Mouse (Mus musculus) central nervous system, embryonic 11.5 days (tissue): Measurements from ENCODE around the gene Tescl. TPM values are rescaled to one million over a fixed set of nuclear protein-coding genes. Genes with fewer than 3 reads are reported as not detected.

Source experiments
- polyA plus RNA-seq: library from polyadenylated mRNA; depleted of rRNA; stranded (reverse); fragments of >200 nt; gene quantifications from 2 replicates; pipeline ENCODE4 v1.2.3, GENCODE M21; 2012; rRNA removed

Tescl gene
- 0.16 and 0.25 TPM in 2 replicates for polyA plus RNA-seq

GRCm38 (mm10) chr7:24333304-24333986, at the start of gene Tescl:
Gene Tescl, minus strand, starts transcription at chr7:24333936.

GRCm38 (mm10) chr7:24369731-24370541, 36.2 kb upstream of the Tescl start, which contains the start of gene Kcnn4:
Gene Kcnn4, plus strand, starts transcription at chr7:24370263.

GRCm38 (mm10) chr7:24348896-24349295, 15.2 kb upstream of the Tescl start, which contains the start of gene Lypd5:
Gene Lypd5, plus strand, starts transcription at chr7:24349196.

GRCm38 (mm10) chr7:24316567-24317092, 17.1 kb downstream of the Tescl start, which contains the start of gene Zfp94:
Gene Zfp94, minus strand, starts transcription at chr7:24316666.

DNA sequence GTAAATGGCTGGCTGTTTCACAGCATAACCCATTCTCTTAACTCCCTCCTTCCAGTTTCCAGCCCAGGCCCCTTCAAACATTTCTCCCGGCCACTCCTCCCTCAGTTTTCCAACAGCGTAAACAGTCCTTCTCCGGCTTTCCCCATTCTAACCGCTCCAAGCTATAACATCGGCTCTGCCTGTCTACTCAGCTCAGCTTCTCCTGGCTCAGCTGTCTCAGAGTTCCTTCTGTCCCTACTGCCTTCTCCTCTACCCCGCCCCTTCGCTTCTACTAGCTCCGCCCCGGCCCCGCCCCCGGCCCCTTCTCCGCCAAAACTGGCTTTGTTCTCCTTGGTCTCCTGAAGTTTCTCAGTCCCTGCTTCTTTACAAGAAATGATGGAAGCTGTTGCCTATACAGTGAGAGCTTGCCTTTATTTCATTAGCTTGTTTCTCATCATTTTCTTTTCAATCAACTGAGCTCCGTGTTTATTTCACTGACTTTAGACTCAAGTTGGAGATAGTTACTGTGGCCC, 32.9 kb downstream of the Tescl start, which contains the start of gene Zfp61:
Gene Zfp61 (minus strand): TSS at position 462 of the 512 bp plus-strand sequence.

Other genes with a start within 250 kb of the Tescl start
- gene Zfp112, start 221.6 kb downstream of the Tescl start, polyA plus RNA-seq, result 2.6 and 3.6 TPM in 2 replicates
- 9.4 and 12.1 TPM in 2 replicates for gene Zfp235, start 199.8 kb downstream of the Tescl start, polyA plus RNA-seq
- 2.0 and 3.0 TPM in 2 replicates for gene Zfp114, start 158.9 kb downstream of the Tescl start, polyA plus RNA-seq
- 6.3 and 7.0 TPM in 2 replicates for gene Zfp111, start 122.5 kb downstream of the Tescl start, polyA plus RNA-seq
- gene Zfp109, start 96.4 kb downstream of the Tescl start, polyA plus RNA-seq, result 3.0 and 4.6 TPM in 2 replicates
- 1.5 and 3.2 TPM in 2 replicates for gene Zfp108, start 79.1 kb downstream of the Tescl start, polyA plus RNA-seq
- 4.5 and 6.8 TPM in 2 replicates for gene Zfp93, start 63.5 kb downstream of the Tescl start, polyA plus RNA-seq
- gene Zfp61, start 32.7 kb downstream of the Tescl start, polyA plus RNA-seq, result 46.2 and 50.8 TPM in 2 replicates
- 15.5 and 18.2 TPM in 2 replicates for gene Zfp94, start 17.3 kb downstream of the Tescl start, polyA plus RNA-seq
- 0.02 TPM in 1 of 2 replicates, not detected in the other for gene Lypd5, start 15.3 kb upstream of the Tescl start, polyA plus RNA-seq
- 7.4 and 11.9 TPM in 2 replicates for gene Kcnn4, start 36.3 kb upstream of the Tescl start, polyA plus RNA-seq
- gene Smg9, start 65.7 kb upstream of the Tescl start, polyA plus RNA-seq, result 39.6 and 40.1 TPM in 2 replicates
- not detected in 2 replicates for gene Irgc1, start 118.4 kb upstream of the Tescl start, polyA plus RNA-seq
- gene Plaur, start 128.5 kb upstream of the Tescl start, polyA plus RNA-seq, result 1.9 and 2.7 TPM in 2 replicates
- 76.5 and 113 TPM in 2 replicates for gene Cadm4, start 148.1 kb upstream of the Tescl start, polyA plus RNA-seq
- gene Zfp428, start 173.1 kb upstream of the Tescl start, polyA plus RNA-seq, result 87.0 and 164 TPM in 2 replicates
- not detected in 2 replicates for gene AC161166.1, start 178.5 kb upstream of the Tescl start, polyA plus RNA-seq
- gene Irgq, start 196.8 kb upstream of the Tescl start, polyA plus RNA-seq, result 19.9 and 20.5 TPM in 2 replicates
- gene Pinlyp, start 212.2 kb upstream of the Tescl start, polyA plus RNA-seq, result 0.28 TPM in 1 of 2 replicates, not detected in the other
- 111 and 112 TPM in 2 replicates for gene Xrcc1, start 212.4 kb upstream of the Tescl start, polyA plus RNA-seq